Mouse (Mus musculus) MEL (cell line): ENCODE measurements around the gene Acly. TPM values are rescaled to one million over a fixed set of nuclear protein-coding genes. Genes with fewer than 3 reads are reported as not detected.
A peak's percentile ranks its signal among the peaks of the same experiment; 100 is the strongest.

Experiments used
- DNase-seq: peaks from one replicate; pipeline ENCODE4 v3.0.0; 2011; ENCODE audit warnings: low read depth, low spot score
- H3K27ac ChIP-seq: 2 replicates; pipeline ENCODE4 v1.5.1; 2012; ENCODE audit warnings: low read depth, mild to moderate bottlenecking, control low read depth, low read length, moderate library complexity; ENCODE audit not compliant: control insufficient read depth
- H3K27me3 ChIP-seq, 2 experiments: fragments of 150-350 bp in 1 of 2; sonication (generic) in 1 of 2; 2 replicates each; pipeline ENCODE4 v1.6.1; 2012; ENCODE audit warnings: low read length in 2 of 2, mild to moderate bottlenecking in 2 of 2, improper control_type of control experiment in 1 of 2, moderate library complexity in 1 of 2; ENCODE audit not compliant: insufficient read depth in 2 of 2, control insufficient read depth in 1 of 2
- H3K36me3 ChIP-seq, 2 experiments: 2 replicates each; pipeline ENCODE4 v1.6.1; 2012 to 2014; ENCODE audit warnings: low read length in 2 of 2, improper control_type of control experiment in 1 of 2, inconsistent platforms in 1 of 2, mild to moderate bottlenecking in 1 of 2; ENCODE audit not compliant: insufficient read depth in 2 of 2, control insufficient read depth in 1 of 2
- H3K4me1 ChIP-seq, 2 experiments: fragments of 150-350 bp in 1 of 2; sonication (generic) in 1 of 2; 2 replicates each; pipeline ENCODE4 v1.6.1; 2012; ENCODE audit warnings: low read length in 2 of 2, improper control_type of control experiment in 1 of 2, mild to moderate bottlenecking in 1 of 2; ENCODE audit not compliant: insufficient read depth in 2 of 2, control insufficient read depth in 1 of 2
- H3K4me3 ChIP-seq, 2 experiments: fragments of 150-350 bp in 1 of 2; sonication (generic) in 1 of 2; 2 replicates each; pipeline ENCODE4 v1.5.1; 2012; ENCODE audit warnings: low read depth in 2 of 2, low read length in 2 of 2, mild to moderate bottlenecking in 2 of 2, moderate library complexity in 2 of 2, control low read depth in 1 of 2, improper control_type of control experiment in 1 of 2; ENCODE audit not compliant: control insufficient read depth in 1 of 2, insufficient read depth in 1 of 2
- H3K79me2 ChIP-seq: 2 replicates; pipeline ENCODE4 v1.6.1; 2012; ENCODE audit warnings: mild to moderate bottlenecking, low read length, moderate library complexity; ENCODE audit not compliant: control insufficient read depth, poor library complexity, insufficient read depth
- H3K9ac ChIP-seq: 2 replicates; pipeline ENCODE4 v1.6.1; 2012; ENCODE audit warnings: low read depth, mild to moderate bottlenecking, control low read depth, low read length, moderate library complexity; ENCODE audit not compliant: control insufficient read depth, poor library complexity, severe bottlenecking
- H3K9me3 ChIP-seq: fragments of 150-350 bp; sonication (generic); replicated peaks from 2 replicates; pipeline ENCODE4 v1.6.1; 2012; ENCODE audit warnings: mild to moderate bottlenecking, low read length, improper control_type of control experiment, moderate library complexity; ENCODE audit not compliant: insufficient read depth
- BHLHE40 ChIP-seq: IDR thresholded peaks from 2 replicates; pipeline ENCODE4 v1.6.1; 2012; ENCODE audit warnings: low read depth, mild to moderate bottlenecking, inconsistent platforms, low read length, improper control_type of control experiment, borderline replicate concordance
- E2F4 ChIP-seq: IDR thresholded peaks from 2 replicates; pipeline ENCODE4 v1.6.1; 2011; ENCODE audit warnings: low read depth, low read length, improper control_type of control experiment, borderline replicate concordance
- ELF1 ChIP-seq: IDR thresholded peaks from 2 replicates; pipeline ENCODE4 v1.6.1; 2014; ENCODE audit warnings: low read depth, mild to moderate bottlenecking, inconsistent platforms, low read length, improper control_type of control experiment, moderate library complexity
- EP300 ChIP-seq, 2 experiments: IDR thresholded peaks; 2 replicates each; pipeline ENCODE4 v1.6.1; 2011; ENCODE audit warnings: improper control_type of control experiment in 2 of 2, low read length in 2 of 2, low read depth in 1 of 2, mild to moderate bottlenecking in 1 of 2
- ETS1 ChIP-seq: IDR thresholded peaks from 2 replicates; pipeline ENCODE4 v1.6.1; 2012; ENCODE audit warnings: low read depth, mild to moderate bottlenecking, inconsistent platforms, low read length, improper control_type of control experiment, moderate library complexity
- JUND ChIP-seq: IDR thresholded peaks from 2 replicates; pipeline ENCODE4 v1.6.1; 2011; ENCODE audit warnings: low read depth, mild to moderate bottlenecking, improper control_type of control experiment, low read length
- MYB ChIP-seq: IDR thresholded peaks from 2 replicates; pipeline ENCODE4 v1.6.1; 2011; ENCODE audit warnings: mild to moderate bottlenecking, low read depth, low read length, improper control_type of control experiment
- MYC ChIP-seq: IDR thresholded peaks from 2 replicates; pipeline ENCODE4 v1.6.1; 2011; ENCODE audit warnings: low read depth, mild to moderate bottlenecking, low read length, improper control_type of control experiment, moderate library complexity
- NRF1 ChIP-seq: IDR thresholded peaks from 2 replicates; pipeline ENCODE4 v1.6.1; 2014; ENCODE audit warnings: low read depth, mild to moderate bottlenecking, inconsistent platforms, low read length, improper control_type of control experiment, moderate library complexity; ENCODE audit not compliant: poor library complexity, insufficient read depth, severe bottlenecking
- POLR2A ChIP-seq, 2 experiments: IDR thresholded peaks; 2 replicates each; pipeline ENCODE4 v1.6.1; 2011 to 2012; ENCODE audit warnings: low read length in 2 of 2, mild to moderate bottlenecking in 2 of 2, control low read depth in 1 of 2, improper control_type of control experiment in 1 of 2, low read depth in 1 of 2, moderate library complexity in 1 of 2; ENCODE audit not compliant: control insufficient read depth in 1 of 2, insufficient read depth in 1 of 2, poor library complexity in 1 of 2
- RAD21 ChIP-seq: IDR thresholded peaks from 2 replicates; pipeline ENCODE4 v1.6.1; 2011; ENCODE audit warnings: mild to moderate bottlenecking, low read depth, low read length, improper control_type of control experiment
- TBP ChIP-seq: IDR thresholded peaks from 2 replicates; pipeline ENCODE4 v1.8.0; 2011; ENCODE audit warnings: low read depth, low read length, improper control_type of control experiment
- UBTF ChIP-seq: IDR thresholded peaks from 2 replicates; pipeline ENCODE4 v1.6.1; 2012; ENCODE audit warnings: low read depth, mild to moderate bottlenecking, inconsistent platforms, low read length, improper control_type of control experiment, moderate library complexity, borderline replicate concordance; ENCODE audit not compliant: insufficient read depth
- USF1 ChIP-seq: IDR thresholded peaks from 2 replicates; pipeline ENCODE4 v1.6.1; 2014; ENCODE audit warnings: low read depth, mild to moderate bottlenecking, inconsistent platforms, low read length, improper control_type of control experiment, moderate library complexity
- USF2 ChIP-seq, 2 experiments: IDR thresholded peaks; 2 replicates each; pipeline ENCODE4 v1.6.1; 2011 to 2012; ENCODE audit warnings: improper control_type of control experiment in 2 of 2, low read length in 2 of 2, borderline replicate concordance in 1 of 2, inconsistent platforms in 1 of 2, low read depth in 1 of 2, mild to moderate bottlenecking in 1 of 2; ENCODE audit not compliant: insufficient read depth in 1 of 2
- ZKSCAN1 ChIP-seq: IDR thresholded peaks from 2 replicates; pipeline ENCODE4 v1.6.1; 2012; ENCODE audit warnings: low read depth, mild to moderate bottlenecking, inconsistent platforms, low read length, improper control_type of control experiment, moderate library complexity
- ZMIZ1 ChIP-seq: IDR thresholded peaks from 2 replicates; pipeline ENCODE4 v1.6.1; 2012; ENCODE audit warnings: low read depth, mild to moderate bottlenecking, inconsistent platforms, low read length, improper control_type of control experiment, moderate library complexity
- polyA plus RNA-seq, 2 experiments: library from polyadenylated mRNA; stranded (reverse) in 1 of 2; unstranded in 1 of 2; fragments of >175 nt in 1 of 2; fragments of >200 nt in 1 of 2; gene quantifications; 2 replicates each; pipeline versions ENCODE4 v1.2.1 to v1.2.4; 2012; ENCODE audit warnings: low replicate concordance in 2 of 2, low read depth in 1 of 2; ENCODE audit not compliant: insufficient read length in 2 of 2, insufficient read depth in 1 of 2, missing spikeins in 1 of 2
- total RNA-seq: library from RNA; depleted of rRNA; stranded (reverse); fragments of 300-350 nt; gene quantifications from 2 replicates; pipeline ENCODE4 v1.2.3, GENCODE M21; 2012

Gene Acly
- total and polyA plus RNA-seq, 3 experiments, result 167 to 234 TPM; not detected in 1

GRCm38 (mm10) chr11:100527458-100528374 lies at the start of gene Acly (continued):
- peak; percentile 50; the same call in 1 of the 2 replicates for TF ChIP-seq E2F4
- peak; percentile 70 for TF ChIP-seq MYC
- TF ChIP-seq ZMIZ1, result peak; percentile 98
- no peak for TF ChIP-seq RAD21
- TF ChIP-seq ELF1, result peak; percentile 84
- TF ChIP-seq, all 39 proteins: peak for 23

DNA sequence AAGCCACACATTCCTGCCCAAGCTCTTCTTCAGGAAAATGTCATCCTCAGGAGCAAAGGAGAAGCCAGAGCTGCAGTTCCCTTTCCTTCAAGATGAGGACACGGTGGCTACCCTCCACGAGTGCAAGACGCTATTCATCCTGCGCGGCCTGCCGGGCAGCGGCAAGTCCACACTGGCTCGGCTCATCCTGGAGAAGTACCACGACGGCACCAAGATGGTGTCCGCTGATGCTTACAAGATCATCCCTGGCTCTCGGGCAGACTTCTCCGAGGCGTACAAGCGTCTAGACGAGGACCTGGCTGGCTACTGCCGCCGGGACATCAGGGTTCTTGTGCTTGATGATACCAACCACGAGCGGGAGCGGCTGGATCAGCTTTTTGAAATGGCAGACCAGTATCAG lies 48.5 kb upstream of the Acly start:
- TF ChIP-seq MYC (no peak), ZKSCAN1 (no peak), USF1 (no peak), ETS1 (no peak), USF2 (IDR thresholded peaks at IDR 0.05; ENCODE audit: borderline replicate concordance in 1 of 2, insufficient read depth in 1 of 2, low read depth in 1 of 2, low read length in 2 of 2) (no peak), JUND (no peak), RAD21 (no peak), TBP (no peak), E2F4 (no peak), BHLHE40 (no peak), UBTF (no peak), MYB (no peak), NRF1 (no peak), POLR2A (IDR thresholded peaks at IDR 0.05; ENCODE audit: control insufficient read depth in 1 of 2, insufficient read depth in 1 of 2, low read depth in 1 of 2, low read length in 2 of 2, poor library complexity in 1 of 2) (no peak), EP300 (IDR thresholded peaks at IDR 0.05; ENCODE audit: low read depth in 1 of 2, low read length in 2 of 2) (no peak)
- Histone ChIP-seq H3K36me3 (peaks cover 0 to 4% of the 10 kb centered on the region in 2 experiments; a peak in 3 of 4 replicates), H3K27me3 (no peaks in the 10 kb centered on the region), H3K27ac (no peak overlapping the region), H3K4me3 (no peak overlapping the region), H3K9ac (no peak overlapping the region), H3K9me3 (no peaks in the 10 kb centered on the region), H3K79me2 (no peaks in the 10 kb centered on the region; the same call in 1 of the 2 replicates), H3K4me1 (peaks cover 2 to 6% of the 10 kb centered on the region in 2 experiments; a peak in 3 of 4 replicates)
- no peak for DNase-seq
